Mouse (Mus musculus) heart, embryonic 15.5 days (tissue): ENCODE measurements around the gene Slc28a3. TPM values are rescaled to one million over a fixed set of nuclear protein-coding genes. Genes with fewer than 3 reads are reported as not detected.

ENCODE experiments used
- ATAC-seq: fragments of 200-750 bp; cut with Nextera tagmentation; replicated peaks from 2 replicates; pipeline ENCODE4 v1.8.0; 2017; ENCODE audit warnings: low read depth, moderate TSS enrichment; ENCODE audit not compliant: insufficient number of reproducible peaks, insufficient read depth, low FRiP score
- H3K27ac ChIP-seq: fragments of 300-500 bp; sonication (generic); 2 replicates; pipeline ENCODE4 v1.5.1; 2015; ENCODE audit warnings: mild to moderate bottlenecking, inconsistent platforms
- H3K27me3 ChIP-seq: fragments of 300-500 bp; sonication (generic); 2 replicates; pipeline ENCODE4 v1.6.1; 2015; ENCODE audit warnings: inconsistent platforms
- H3K36me3 ChIP-seq: fragments of 300-500 bp; sonication (generic); 2 replicates; pipeline ENCODE4 v1.6.1; 2015; ENCODE audit warnings: mild to moderate bottlenecking, inconsistent platforms
- H3K4me1 ChIP-seq: fragments of 300-500 bp; sonication (generic); replicated peaks from 2 replicates; pipeline ENCODE4 v1.6.1; 2015; ENCODE audit warnings: inconsistent platforms
- H3K4me2 ChIP-seq: fragments of 300-500 bp; sonication (generic); 2 replicates; pipeline ENCODE4 v1.6.1; 2015; ENCODE audit warnings: inconsistent platforms, mild to moderate bottlenecking, moderate library complexity
- H3K4me3 ChIP-seq: fragments of 300-500 bp; sonication (generic); 2 replicates; pipeline ENCODE4 v1.5.1; 2015; ENCODE audit warnings: mild to moderate bottlenecking, inconsistent platforms
- H3K9ac ChIP-seq: fragments of 300-500 bp; sonication (generic); 2 replicates; pipeline ENCODE4 v1.6.1; 2015; ENCODE audit warnings: mild to moderate bottlenecking, inconsistent platforms
- H3K9me3 ChIP-seq: fragments of 300-500 bp; sonication (generic); replicated peaks from 2 replicates; pipeline ENCODE4 v1.6.1; 2016; ENCODE audit warnings: inconsistent platforms
- WGBS: fragments of 180-500 bp; shearing (Covaris S2); methylation state at CpG from one replicate; pipeline ENCODE4 v1.1.7; 2015; ENCODE audit warnings: mixed read lengths; 5-methylcytosine and 5-hydroxymethylcytosine counted together
- polyA plus RNA-seq: library from polyadenylated mRNA; unstranded; fragments of >200 nt; fragmentation: Nextera tagmentation; extraction: Ambion mirVana; gene quantifications from 2 replicates; pipeline ENCODE4 v1.2.1, GENCODE M21; 2015

The Slc28a3 gene
- polyA plus RNA-seq, 1 experiment from 2014 or later = 0.05 TPM

GRCm38 (mm10) chr13:58537916-58538233, 72.8 kb downstream of the Slc28a3 start:
- no peak; the same call in 1 of the 2 replicates for ATAC-seq
- WGBS = 29% methylated on average over 6 of the region's 6 CpGs
- no peak overlapping the region for H3K27ac ChIP-seq

GRCm38 (mm10) chr13:58537232-58537915, 73.3 kb downstream of the Slc28a3 start:
- H3K4me2 ChIP-seq = no peak overlapping the region
- no peak overlapping the region for H3K9ac ChIP-seq
- ATAC-seq = no peak
- no peak overlapping the region for H3K27ac ChIP-seq
- no peaks in the 10 kb centered on the region for H3K36me3 ChIP-seq
- WGBS = 88% methylated on average over 6 of the region's 6 CpGs
- H3K9me3 ChIP-seq = no peaks in the 10 kb centered on the region
- no peaks in the 10 kb centered on the region for H3K27me3 ChIP-seq
- 0 out of 2 replicates have a peak, but pooled peaks cover 4% of the 10 kb centered on the region for H3K4me1 ChIP-seq
- no peak overlapping the region for H3K4me3 ChIP-seq

More at GRCm38 (mm10) chr13:58537916-58538233, 72.8 kb downstream of the Slc28a3 start:
- H3K27me3 ChIP-seq = no peaks in the 10 kb centered on the region
- 0 out of 2 replicates have a peak, but pooled peaks cover 4% of the 10 kb centered on the region for H3K4me1 ChIP-seq
- H3K4me3 ChIP-seq = no peak overlapping the region
- no peak overlapping the region for H3K4me2 ChIP-seq
- no peak overlapping the region for H3K9ac ChIP-seq
- no peaks in the 10 kb centered on the region for H3K9me3 ChIP-seq
- no peaks in the 10 kb centered on the region for H3K36me3 ChIP-seq

- Histone ChIP-seq H3K27ac (no peak overlapping the region), H3K4me2 (no peak overlapping the region), H3K27me3 (no peaks in the 10 kb centered on the region), H3K4me1 (0 out of 2 replicates have a peak, but pooled peaks cover 4% of the 10 kb centered on the region), H3K9me3 (no peaks in the 10 kb centered on the region), H3K4me3 (no peak overlapping the region), H3K9ac (no peak overlapping the region), H3K36me3 (no peaks in the 10 kb centered on the region)
- no peak for ATAC-seq
- WGBS = 78% methylated on average over 2 of the region's 2 CpGs
Observed at GRCm38 (mm10) chr13:58536466-58537231, 74.0 kb downstream of the Slc28a3 start.

GRCm38 (mm10) chr13:58535321-58535720, 75.4 kb downstream of the Slc28a3 start:
- no peaks in the 10 kb centered on the region for H3K9me3 ChIP-seq
- H3K4me3 ChIP-seq = no peak overlapping the region
- no peaks in the 10 kb centered on the region for H3K27me3 ChIP-seq
- H3K27ac ChIP-seq = no peak overlapping the region
- H3K36me3 ChIP-seq = no peaks in the 10 kb centered on the region
- WGBS = 62% methylated on average over 2 of the region's 2 CpGs
- no peak for ATAC-seq
- no peak overlapping the region for H3K4me2 ChIP-seq
- H3K4me1 ChIP-seq = 0 out of 2 replicates have a peak, but pooled peaks cover 4% of the 10 kb centered on the region
- no peak overlapping the region for H3K9ac ChIP-seq

GRCm38 (mm10) chr13:58534861-58535260, 75.8 kb downstream of the Slc28a3 start:
- ATAC-seq = no peak
- Histone ChIP-seq H3K36me3 (no peaks in the 10 kb centered on the region), H3K9me3 (no peaks in the 10 kb centered on the region), H3K4me3 (no peak overlapping the region), H3K4me1 (0 out of 2 replicates have a peak, but pooled peaks cover 4% of the 10 kb centered on the region), H3K27ac (no peak overlapping the region), H3K27me3 (no peaks in the 10 kb centered on the region), H3K9ac (no peak overlapping the region), H3K4me2 (no peak overlapping the region)
- 64% methylated on average over 3 of the region's 3 CpGs for WGBS

GRCm38 (mm10) chr13:58534216-58534841, 76.3 kb downstream of the Slc28a3 start:
- no peak for ATAC-seq
- no peak overlapping the region for H3K27ac ChIP-seq
- WGBS = 58% methylated on average over 7 of the region's 7 CpGs

GRCm38 (mm10) chr13:58524581-58524980, 86.1 kb downstream of the Slc28a3 start:
- no peak for ATAC-seq
- H3K36me3 ChIP-seq = no peaks in the 10 kb centered on the region
- H3K27ac ChIP-seq = no peak overlapping the region
- H3K9me3 ChIP-seq = no peaks in the 10 kb centered on the region
- 85% methylated on average over 3 of the region's 3 CpGs for WGBS
- no peak overlapping the region for H3K4me2 ChIP-seq
- H3K4me3 ChIP-seq = no peak overlapping the region
- H3K27me3 ChIP-seq = peaks cover 15% of the 10 kb centered on the region
- H3K4me1 ChIP-seq = peaks cover 20% of the 10 kb centered on the region
- H3K9ac ChIP-seq = no peak overlapping the region

More at GRCm38 (mm10) chr13:58534216-58534841, 76.3 kb downstream of the Slc28a3 start:
- no peak overlapping the region for H3K9ac ChIP-seq
- no peak overlapping the region for H3K4me3 ChIP-seq
- no peaks in the 10 kb centered on the region for H3K27me3 ChIP-seq
- no peaks in the 10 kb centered on the region for H3K9me3 ChIP-seq
- no peaks in the 10 kb centered on the region for H3K36me3 ChIP-seq
- H3K4me2 ChIP-seq = no peak overlapping the region
- 0 out of 2 replicates have a peak, but pooled peaks cover 4% of the 10 kb centered on the region for H3K4me1 ChIP-seq

GRCm38 (mm10) chr13:58523761-58524117, 86.9 kb downstream of the Slc28a3 start:
- peaks cover 20% of the 10 kb centered on the region for H3K4me1 ChIP-seq
- no peak overlapping the region for H3K9ac ChIP-seq
- peak overlapping the region; percentile 54 for H3K4me2 ChIP-seq
- no peaks in the 10 kb centered on the region for H3K36me3 ChIP-seq
- WGBS = 35% methylated on average over 7 of the region's 7 CpGs
- peaks cover 15% of the 10 kb centered on the region for H3K27me3 ChIP-seq
- ATAC-seq = no peak
- no peaks in the 10 kb centered on the region for H3K9me3 ChIP-seq
- no peak overlapping the region for H3K4me3 ChIP-seq
- no peak overlapping the region for H3K27ac ChIP-seq

- ATAC-seq = peak; percentile 53
- H3K9ac ChIP-seq = no peak overlapping the region
- H3K4me2 ChIP-seq = peak overlapping the region; percentile 54
- peaks cover 20% of the 10 kb centered on the region for H3K4me1 ChIP-seq
- no peaks in the 10 kb centered on the region for H3K9me3 ChIP-seq
- H3K36me3 ChIP-seq = no peaks in the 10 kb centered on the region
- no peak overlapping the region for H3K27ac ChIP-seq
- 9% methylated on average over 20 of the region's 20 CpGs for WGBS
- H3K27me3 ChIP-seq = peaks cover 15% of the 10 kb centered on the region
- peak overlapping the region; percentile 17 for H3K4me3 ChIP-seq
Observed at GRCm38 (mm10) chr13:58523011-58523760, 87.5 kb downstream of the Slc28a3 start.

- Histone ChIP-seq H3K27me3 (peaks cover 15% of the 10 kb centered on the region), H3K36me3 (no peaks in the 10 kb centered on the region), H3K27ac (no peak overlapping the region), H3K4me1 (peaks cover 24% of the 10 kb centered on the region), H3K4me3 (no peak overlapping the region), H3K4me2 (no peak overlapping the region), H3K9ac (no peak overlapping the region), H3K9me3 (no peaks in the 10 kb centered on the region)
- 85% methylated on average over 9 of the region's 9 CpGs for WGBS
- ATAC-seq = no peak
Observed at GRCm38 (mm10) chr13:58521331-58522030, 89.2 kb downstream of the Slc28a3 start.
